13 mouse cellular contexts compared by ENCODE assay signal in genomic region chr10:7189194-7189593, GRCm38 (mm10). TPM values are rescaled to one million over a fixed set of nuclear protein-coding genes. Genes with fewer than 3 reads are reported as not detected.
DNase-seq lines count a peak whose midpoint lies in the region; ATAC-seq lines count a peak whose summit lies in the region.
"Had no signal": no experiment of that assay in that cellular context is flagged by ENCODE, and none has a peak within 500 bp of the region (broad histone marks: within the 10 kb centered on the region; RNA-seq: fewer than 3 reads in every experiment).

No protein-coding gene starts in this region.

- peaks cover 14% of the 10 kb centered on the region; the same call in 1 of the 2 replicates for H3K4me1 ChIP-seq in embryonic facial prominence, embryonic 15.5 days
- H3K4me1 ChIP-seq in embryonic facial prominence, embryonic 10.5 days, result peaks cover 8% of the 10 kb centered on the region; the same call in 1 of the 2 replicates

- no peak for ATAC-seq in embryonic facial prominence, embryonic 15.5 days (ENCODE audit: insufficient number of reproducible peaks, low FRiP score, low TSS enrichment, low read depth)
- peak; percentile 67 for ATAC-seq in megakaryocyte, adult 5-6 weeks (ENCODE audit: poor library complexity, severe bottlenecking)
- ATAC-seq: intestine, embryonic 15.5 days had no signal

- no peak overlapping the region for H3K4me2 ChIP-seq in embryonic facial prominence, embryonic 15.5 days (replicated peaks)
- H3K4me2 ChIP-seq: intestine, embryonic 15.5 days; limb, embryonic 13.5 days had no signal

- 69% methylated on average over 6 of the region's 6 CpGs for WGBS in embryonic facial prominence, embryonic 15.5 days
- 87% methylated on average over 6 of the region's 6 CpGs for WGBS in embryonic facial prominence, embryonic 10.5 days

- no peaks in the 10 kb centered on the region for H3K9me3 ChIP-seq in embryonic facial prominence, embryonic 15.5 days (replicated peaks)
- H3K9me3 ChIP-seq in embryonic facial prominence, embryonic 10.5 days, result no peaks in the 10 kb centered on the region
- H3K9me3 ChIP-seq: intestine, embryonic 15.5 days; limb, embryonic 13.5 days had no signal

- no peaks in the 10 kb centered on the region for H3K36me3 ChIP-seq in embryonic facial prominence, embryonic 15.5 days
- no peaks in the 10 kb centered on the region for H3K36me3 ChIP-seq in embryonic facial prominence, embryonic 10.5 days (replicated peaks)
- H3K36me3 ChIP-seq: intestine, embryonic 15.5 days; limb, embryonic 13.5 days had no signal

- DNase-seq in embryonic facial prominence, embryonic 10.5 days (ENCODE audit: low spot score), result no peak
- DNase-seq in 416B (ENCODE audit: low read depth), result peak; percentile 1
- DNase-seq in c-Kit-positive CD71-positive TER-119-negative erythroid progenitor cells, embryonic 14.5 days (ENCODE audit: low read depth), result peak; percentile 49
- DNase-seq in left cerebral cortex, adult 8-10 months (ENCODE audit: low spot score in 2 of 2), result no peak
- DNase-seq in kidney, postnatal 36 days, result no peak
- no peak for DNase-seq in thymus, postnatal 0 days (ENCODE audit: low spot score)
- DNase-seq: thymus, postnatal 4 days had no signal

- H3K27me3 ChIP-seq in embryonic facial prominence, embryonic 15.5 days, result no peaks in the 10 kb centered on the region
- no peaks in the 10 kb centered on the region for H3K27me3 ChIP-seq in embryonic facial prominence, embryonic 10.5 days (replicated peaks; ENCODE audit: low read depth, poor library complexity, severe bottlenecking)
- H3K27me3 ChIP-seq: CH12.LX; intestine, embryonic 15.5 days; limb, embryonic 13.5 days had no signal

- no peak overlapping the region for H3K4me3 ChIP-seq in embryonic facial prominence, embryonic 15.5 days (replicated peaks)
- no peak overlapping the region for H3K4me3 ChIP-seq in embryonic facial prominence, embryonic 10.5 days
- H3K4me3 ChIP-seq: intestine, embryonic 15.5 days; layer of hippocampus, adult 2 months; limb, embryonic 13.5 days had no signal

- no peak overlapping the region for H3K9ac ChIP-seq in embryonic facial prominence, embryonic 15.5 days
- H3K9ac ChIP-seq: intestine, embryonic 15.5 days; limb, embryonic 13.5 days had no signal

- peak overlapping the region; percentile 40 for H3K27ac ChIP-seq in embryonic facial prominence, embryonic 15.5 days (replicated peaks)
- H3K27ac ChIP-seq in embryonic facial prominence, embryonic 10.5 days (replicated peaks), result no peak overlapping the region
- H3K27ac ChIP-seq: intestine, embryonic 15.5 days; layer of hippocampus, adult 2 months; limb, embryonic 13.5 days had no signal

RNA-seq across cellular contexts. Expression of gene Cnksr3, which starts 22.8 kb away (rescaled TPM):
- polyA plus RNA-seq in embryonic facial prominence, embryonic 15.5 days (2015; fragmentation: Nextera tagmentation; extraction: Ambion mirVana), result 11.8 and 11.9 TPM in 2 replicates
- 8.8 and 10.8 TPM in 2 replicates for polyA plus RNA-seq in embryonic facial prominence, embryonic 10.5 days (2016; fragmentation: Nextera tagmentation; extraction: Ambion mirVana)
- total RNA-seq in megakaryocyte, adult 5-6 weeks (2015), result 5.6 and 7.9 TPM in 2 replicates
- total RNA-seq in megakaryocyte, adult 5-6 weeks (2017), result 3.6 and 3.7 TPM in 2 replicates
- 1 to 10 TPM; 4.1 to 5.2 (median 4.6) TPM for total RNA-seq in left cerebral cortex, adult 8-10 months (2022)
- polyA plus RNA-seq in thymus, postnatal 0 days (2015; fragmentation: Nextera tagmentation; extraction: Ambion mirVana), result 5.2 and 5.6 TPM in 2 replicates

Comparison
In these comparisons a context has a peak if more than half of its experiments do, and no peak if none do; other contexts are left out.
1. DNase-seq: peak in 416B (single experiment) and c-Kit-positive CD71-positive TER-119-negative erythroid progenitor cells, embryonic 14.5 days (single experiment); none in embryonic facial prominence, embryonic 10.5 days (single experiment), left cerebral cortex, adult 8-10 months (0 of 2), kidney, postnatal 36 days (0 of 2) and thymus, postnatal 0 days (single experiment).